25 mouse cellular contexts compared by ENCODE assay signal in the genomic region with DNA sequence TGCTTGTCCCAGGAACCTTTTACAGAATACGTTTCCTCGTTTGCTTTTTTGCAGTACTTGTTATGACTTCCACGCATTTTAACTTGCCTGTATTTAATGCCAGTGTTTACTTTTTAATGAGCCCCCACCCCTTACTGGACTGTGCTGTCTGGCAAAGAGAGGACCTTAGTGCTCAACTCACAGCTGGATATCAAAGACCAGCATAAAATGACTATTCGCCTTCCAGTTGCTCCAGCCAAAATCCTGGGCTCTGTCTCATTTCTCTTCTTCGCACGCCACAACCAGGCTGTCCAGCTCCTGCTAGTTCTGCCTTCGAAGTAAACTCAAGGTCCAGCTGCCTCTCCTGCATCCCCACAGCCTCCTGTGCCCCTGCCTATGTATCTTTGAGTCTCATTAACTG.
"Had no signal": no experiment of that assay in that cellular context is flagged by ENCODE, and none has a peak within 500 bp of the region (broad histone marks: within the 10 kb centered on the region; RNA-seq: fewer than 3 reads in every experiment).

No protein-coding gene starts in this region.

- H3K9me3 ChIP-seq: kidney, embryonic 15.5 days; limb, embryonic 13.5 days; liver, embryonic 12.5 days; liver, embryonic 15.5 days; midbrain, embryonic 10.5 days; midbrain, embryonic 13.5 days; neural tube, embryonic 13.5 days had no signal

- H3K9ac ChIP-seq: kidney, embryonic 15.5 days; limb, embryonic 13.5 days; liver, embryonic 12.5 days; liver, embryonic 15.5 days; midbrain, embryonic 13.5 days; neural tube, embryonic 13.5 days had no signal

- DNase-seq: kidney, adult 8-10 months; kidney, postnatal 10 days; kidney, postnatal 36 days; left cerebral cortex, postnatal 4 days; liver; lung, adult 18-20 months; lung, postnatal 36 days; retina, postnatal 1 day; right cerebral cortex, postnatal 25 days; spleen, adult 18-20 months; thymus, adult 2 months; thymus, postnatal 14 days; thymus, postnatal 4 days had no signal

- H3K4me3 ChIP-seq: kidney, embryonic 15.5 days; limb, embryonic 13.5 days; liver, embryonic 12.5 days; liver, embryonic 15.5 days; megakaryocyte, embryonic 14.5 days; midbrain, embryonic 10.5 days; midbrain, embryonic 13.5 days; myocyte; neural tube, embryonic 13.5 days had no signal

- H3K4me2 ChIP-seq: kidney, embryonic 15.5 days; limb, embryonic 13.5 days; liver, embryonic 12.5 days; liver, embryonic 15.5 days; midbrain, embryonic 13.5 days; neural tube, embryonic 13.5 days had no signal

- H3K36me3 ChIP-seq: kidney, embryonic 15.5 days; limb, embryonic 13.5 days; liver, embryonic 12.5 days; liver, embryonic 15.5 days; midbrain, embryonic 10.5 days; midbrain, embryonic 13.5 days; neural tube, embryonic 13.5 days had no signal

- H3K27ac ChIP-seq: hindbrain, postnatal 0 days; kidney, embryonic 15.5 days; limb, embryonic 13.5 days; liver, embryonic 12.5 days; liver, embryonic 15.5 days; midbrain, embryonic 10.5 days; midbrain, embryonic 13.5 days; neural tube, embryonic 13.5 days had no signal

- ATAC-seq: hindbrain, postnatal 0 days; inflammation-experienced regulatory T-cells, adult 6 months; liver, embryonic 12.5 days; midbrain, embryonic 13.5 days; midbrain, embryonic 16.5 days had no signal

- H3K4me1 ChIP-seq: liver, embryonic 12.5 days; liver, embryonic 15.5 days; megakaryocyte, embryonic 14.5 days had no signal
